Mouse (Mus musculus) thymus, adult 2 months (tissue): Measurements from ENCODE around the gene Pi4ka. TPM values are rescaled to one million over a fixed set of nuclear protein-coding genes. Genes with fewer than 3 reads are reported as not detected.

ENCODE experiments used
- DNase-seq: peaks from one replicate; pipeline ENCODE4 v3.0.0; 2021
- H3K27ac ChIP-seq: fragments of 200-500 bp; 2 replicates; pipeline ENCODE4 v1.5.1; 2012; ENCODE audit warnings: low read length, control low read depth; ENCODE audit not compliant: control insufficient read depth, insufficient read depth
- H3K27me3 ChIP-seq: fragments of 200-500 bp; 2 replicates; pipeline ENCODE4 v1.6.1; 2012; ENCODE audit warnings: mild to moderate bottlenecking, low read length, moderate library complexity, mixed read lengths; ENCODE audit not compliant: control insufficient read depth, insufficient read depth
- H3K36me3 ChIP-seq: fragments of 200-500 bp; 2 replicates; pipeline ENCODE4 v1.6.1; 2012; ENCODE audit warnings: mild to moderate bottlenecking, low read length, moderate library complexity; ENCODE audit not compliant: control insufficient read depth, insufficient read depth
- H3K4me1 ChIP-seq: fragments of 200-500 bp; replicated peaks from 2 replicates; pipeline ENCODE4 v1.6.1; 2012; ENCODE audit warnings: low read length; ENCODE audit not compliant: control insufficient read depth, insufficient read depth
- H3K4me3 ChIP-seq: fragments of 200-500 bp; 2 replicates; pipeline ENCODE4 v1.5.1; 2012; ENCODE audit warnings: mild to moderate bottlenecking, low read length, control low read depth, moderate library complexity; ENCODE audit not compliant: control insufficient read depth, insufficient read depth
- CTCF ChIP-seq: fragments of 200-500 bp; IDR thresholded peaks from 2 replicates; pipeline ENCODE4 v1.5.1; 2012; ENCODE audit warnings: mild to moderate bottlenecking, control low read depth, low read length, moderate library complexity, borderline replicate concordance; ENCODE audit not compliant: control insufficient read depth, poor library complexity, insufficient read depth; ENCODE audit errors: extremely low read depth
- POLR2A ChIP-seq: fragments of 200-500 bp; IDR thresholded peaks from 2 replicates; pipeline ENCODE4 v1.6.1; 2012; ENCODE audit warnings: mild to moderate bottlenecking, low read length, control low read depth, moderate library complexity; ENCODE audit not compliant: control insufficient read depth, poor library complexity, insufficient read depth; ENCODE audit errors: extremely low read depth
- WGBS: fragments of 180-500 bp; shearing (Covaris S2); methylation state at CpG from one replicate; pipeline ENCODE4 v1.1.7; 2018; 5-methylcytosine and 5-hydroxymethylcytosine counted together
- polyA plus RNA-seq: library from polyadenylated mRNA; depleted of rRNA; stranded (reverse); fragments of >200 nt; gene quantifications from 2 replicates; pipeline ENCODE4 v1.2.3, GENCODE M21; 2012

The Pi4ka gene
- polyA plus RNA-seq, 1 experiment, result 78.4 TPM

DNA sequence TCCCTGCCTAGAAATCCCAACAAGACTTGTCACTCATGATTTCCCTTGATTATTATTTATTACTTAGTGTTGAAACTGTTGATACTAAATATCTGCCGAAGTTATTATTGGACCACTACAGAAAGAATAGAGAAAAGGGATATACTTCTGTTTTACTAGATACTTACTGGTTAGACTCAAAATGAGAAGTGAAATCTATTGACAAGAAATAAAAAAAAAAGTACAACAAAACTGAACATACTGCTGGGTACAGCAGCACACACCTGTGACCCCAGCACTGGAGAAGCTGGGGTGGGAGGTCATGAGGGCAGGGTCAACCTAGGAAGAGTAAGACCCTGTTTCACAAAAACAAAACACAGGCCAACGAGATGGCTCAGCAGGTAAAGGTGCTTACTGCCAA is 65.4 kb downstream of the Pi4ka start:
- Histone ChIP-seq H3K36me3 (no peaks in the 10 kb centered on the region), H3K4me3 (no peak overlapping the region), H3K4me1 (no peaks in the 10 kb centered on the region), H3K27me3 (no peaks in the 10 kb centered on the region), H3K27ac (no peak overlapping the region)
- TF ChIP-seq CTCF (no peak), POLR2A (no peak)
- no peak for DNase-seq
- WGBS, result 94% methylated on average over 2 of the region's 2 CpGs

DNA sequence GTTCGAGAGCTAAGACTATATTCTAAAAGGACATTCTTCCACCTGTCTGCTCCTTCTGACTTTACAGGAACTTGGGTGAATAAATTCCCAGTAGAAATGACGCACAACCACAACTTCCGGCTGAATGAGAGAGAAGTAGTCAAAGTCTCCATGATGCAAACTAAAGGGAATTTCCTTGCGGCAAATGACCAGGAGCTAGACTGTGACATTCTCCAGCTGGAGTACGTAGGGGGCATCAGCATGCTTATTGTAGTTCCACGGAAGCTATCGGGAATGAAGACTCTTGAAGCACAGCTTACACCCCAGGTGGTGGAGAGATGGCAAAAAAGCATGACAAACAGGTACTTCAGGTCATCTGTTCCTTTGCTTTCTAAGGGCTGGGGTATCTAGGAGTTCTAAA is 66.4 kb downstream of the Pi4ka start:
- no peak overlapping the region for H3K27ac ChIP-seq
- H3K36me3 ChIP-seq, result no peaks in the 10 kb centered on the region
- no peaks in the 10 kb centered on the region for H3K27me3 ChIP-seq
- TF ChIP-seq CTCF (no peak), POLR2A (no peak)
- H3K4me3 ChIP-seq, result no peak overlapping the region
- DNase-seq, result no peak
- 96% methylated on average over 7 of the region's 7 CpGs for WGBS
- no peaks in the 10 kb centered on the region for H3K4me1 ChIP-seq

DNA sequence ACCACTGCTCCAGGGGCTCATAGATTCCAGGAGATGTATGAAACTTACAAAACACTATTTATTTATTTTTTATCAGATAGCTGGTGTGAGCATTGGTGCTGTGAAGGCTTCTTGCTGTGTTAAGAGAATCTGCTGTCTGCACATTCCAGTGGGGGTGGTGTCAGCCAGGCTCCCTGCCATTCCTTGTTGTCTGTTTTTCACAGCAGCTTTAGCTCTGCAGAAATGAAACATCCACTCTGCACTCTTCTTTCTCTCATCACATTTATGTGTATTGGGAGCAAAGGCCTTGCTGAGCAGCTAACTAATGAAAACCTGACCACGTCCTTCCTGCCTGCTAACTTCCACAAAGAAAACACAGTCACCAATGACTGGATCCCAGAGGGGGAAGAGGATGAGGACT is 70.0 kb downstream of the Pi4ka start:
- Histone ChIP-seq H3K27ac (no peak overlapping the region), H3K27me3 (no peaks in the 10 kb centered on the region), H3K36me3 (no peaks in the 10 kb centered on the region), H3K4me3 (no peak overlapping the region), H3K4me1 (no peaks in the 10 kb centered on the region)
- no peak for DNase-seq
- TF ChIP-seq CTCF (no peak), POLR2A (no peak)
- WGBS, result 81% methylated on average over 1 of the region's 1 CpGs

DNA sequence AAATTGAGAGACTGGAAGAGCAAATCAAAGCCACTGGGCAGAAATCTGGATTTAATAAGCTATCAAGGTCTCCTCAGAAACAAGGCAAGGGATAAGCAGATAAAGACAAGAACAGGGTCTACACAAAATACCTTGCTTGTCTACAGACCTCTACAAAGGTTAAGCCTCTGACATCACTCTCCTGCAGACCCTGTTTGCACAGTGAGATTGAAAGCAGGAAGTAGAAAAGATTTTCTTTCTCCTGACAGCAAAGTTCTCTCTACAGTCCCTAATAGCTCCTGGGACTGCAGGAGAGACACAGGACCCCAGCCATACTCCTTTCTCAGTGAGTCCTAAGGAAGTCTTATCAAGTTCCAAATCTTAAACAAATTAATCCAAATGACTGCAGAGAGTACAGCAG is 71.5 kb downstream of the Pi4ka start:
- no peak for TF ChIP-seq CTCF
- no peak for TF ChIP-seq POLR2A
- Histone ChIP-seq H3K36me3 (no peaks in the 10 kb centered on the region), H3K4me1 (no peaks in the 10 kb centered on the region), H3K4me3 (no peak overlapping the region), H3K27ac (no peak overlapping the region), H3K27me3 (no peaks in the 10 kb centered on the region)
- DNase-seq, result no peak

DNA sequence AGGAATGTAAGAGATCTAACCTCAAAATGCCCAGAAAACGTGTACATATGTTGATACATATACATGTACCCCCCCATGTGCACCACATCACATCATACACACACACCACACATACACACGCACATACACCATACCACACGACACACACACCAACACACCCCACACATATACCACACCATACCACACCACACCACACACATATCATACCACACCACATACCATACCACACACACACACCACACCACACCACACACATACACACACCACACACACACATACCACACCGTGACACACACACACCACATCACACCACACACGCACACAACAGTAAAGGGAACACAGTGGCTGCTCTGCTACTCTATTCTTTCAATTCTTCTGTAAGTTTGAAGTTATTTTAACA is 74.3 kb downstream of the Pi4ka start:
- TF ChIP-seq POLR2A (no peak), CTCF (no peak)
- 96% methylated on average over 5 of the region's 5 CpGs for WGBS
- H3K27me3 ChIP-seq, result no peaks in the 10 kb centered on the region
- no peak for DNase-seq
- no peaks in the 10 kb centered on the region for H3K36me3 ChIP-seq
- no peak overlapping the region for H3K27ac ChIP-seq
- 0 out of 2 replicates have a peak, but pooled peaks cover 2% of the 10 kb centered on the region for H3K4me1 ChIP-seq
- no peak overlapping the region for H3K4me3 ChIP-seq

DNA sequence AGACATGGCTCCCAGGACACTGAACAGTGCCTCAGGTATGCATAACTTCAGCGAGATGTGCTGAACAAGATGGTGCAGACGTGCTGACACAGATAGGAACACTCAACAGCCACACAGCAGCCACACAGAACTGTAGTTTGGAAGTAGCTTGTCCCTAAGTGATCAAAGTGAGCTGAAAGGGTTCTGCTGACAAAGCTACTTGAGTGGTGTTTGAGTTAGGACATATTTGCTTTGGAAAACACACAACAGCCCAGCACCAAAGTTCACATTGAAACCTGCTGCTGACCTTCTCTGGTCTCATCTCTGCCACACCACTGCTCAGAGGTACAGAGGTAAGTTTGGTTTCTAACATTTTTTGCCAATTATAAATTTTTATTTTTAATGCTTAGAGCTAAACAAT is 75.0 kb downstream of the Pi4ka start, which contains the start of gene Serpind1:
Gene Serpind1, plus strand, starts transcription at position 256 of the 400 bp plus-strand sequence.
- 0 out of 2 replicates have a peak, but pooled peaks cover 2% of the 10 kb centered on the region for H3K4me1 ChIP-seq
- no peak within 1 kb of the TSS for H3K4me3 ChIP-seq
- DNase-seq, result no peak
- no peaks in the 10 kb centered on the region for H3K36me3 ChIP-seq
- TF ChIP-seq CTCF (no peak), POLR2A (no peak)
- H3K27ac ChIP-seq, result no peak within 1 kb of the TSS
- no peaks in the 10 kb centered on the region for H3K27me3 ChIP-seq
- 96% methylated on average over 2 of the region's 2 CpGs for WGBS
